Mouse (Mus musculus) kidney, postnatal 14 days (tissue): ENCODE data around the gene Map3k12.

Experiments
- DNase-seq: peaks from one replicate; pipeline ENCODE4 v3.0.0; 2022; ENCODE audit warnings: mixed read lengths

The Map3k12 gene

GRCm38 (mm10) chr15:102516728-102517404, at the start of gene Map3k12:
Map3k12 (minus strand) TSS chr15:102517064.
- peak; percentile 83 for DNase-seq

- no peak for DNase-seq
Observed at GRCm38 (mm10) chr15:102563681-102564080, 46.8 kb upstream of the Map3k12 start.

GRCm38 (mm10) chr15:102563061-102563460, 46.2 kb upstream of the Map3k12 start:
- no peak for DNase-seq

GRCm38 (mm10) chr15:102562491-102562890, 45.6 kb upstream of the Map3k12 start:
- no peak for DNase-seq

GRCm38 (mm10) chr15:102557580-102557979, 40.7 kb upstream of the Map3k12 start:
- no peak for DNase-seq

- no peak for DNase-seq
Observed at GRCm38 (mm10) chr15:102555581-102555980, 38.7 kb upstream of the Map3k12 start.

GRCm38 (mm10) chr15:102552599-102552998, 35.7 kb upstream of the Map3k12 start:
- DNase-seq = no peak

GRCm38 (mm10) chr15:102547478-102547877, 30.6 kb upstream of the Map3k12 start:
- no peak for DNase-seq

GRCm38 (mm10) chr15:102546677-102547427, 30.0 kb upstream of the Map3k12 start:
- peak; percentile 58 for DNase-seq

- no peak for DNase-seq
Observed at GRCm38 (mm10) chr15:102546246-102546645, 29.4 kb upstream of the Map3k12 start.

GRCm38 (mm10) chr15:102544801-102545200, 27.9 kb upstream of the Map3k12 start:
- no peak for DNase-seq

GRCm38 (mm10) chr15:102533926-102534325, 17.1 kb upstream of the Map3k12 start:
- no peak for DNase-seq

GRCm38 (mm10) chr15:102532106-102532900, 15.4 kb upstream of the Map3k12 start:
- no peak for DNase-seq

GRCm38 (mm10) chr15:102531586-102531985, 14.7 kb upstream of the Map3k12 start:
- no peak for DNase-seq

GRCm38 (mm10) chr15:102530566-102530965, 13.7 kb upstream of the Map3k12 start:
- no peak for DNase-seq

- DNase-seq = no peak
Observed at GRCm38 (mm10) chr15:102528396-102528795, 11.5 kb upstream of the Map3k12 start.

GRCm38 (mm10) chr15:102527936-102528335, 11.1 kb upstream of the Map3k12 start:
- no peak for DNase-seq

- DNase-seq = no peak
Observed at GRCm38 (mm10) chr15:102526111-102527002, 9.5 kb upstream of the Map3k12 start.

GRCm38 (mm10) chr15:102524892-102525485, 8.1 kb upstream of the Map3k12 start, which contains the start of gene Npff:
Npff (minus strand) TSS chr15:102524942.
- peak; percentile 79 for DNase-seq

- no peak for DNase-seq
Observed at GRCm38 (mm10) chr15:102521480-102521879, 4.6 kb upstream of the Map3k12 start.

- no peak for DNase-seq
Observed at GRCm38 (mm10) chr15:102520416-102520815, 3.6 kb upstream of the Map3k12 start.
